Mouse (Mus musculus) v-Abl transformed pro-B cells (cell line): Measurements from ENCODE around the gene Rgs5.

Experiments used
- in situ Hi-C, 2 experiments: fragments of 400-800 bp; cut with MboI; formaldehyde crosslinking; loops; one replicate each; pipeline ENCODE4 v1.15.1; 2025; ENCODE audit not compliant: unreplicated experiment in 2 of 2

Gene Rgs5

DNA sequence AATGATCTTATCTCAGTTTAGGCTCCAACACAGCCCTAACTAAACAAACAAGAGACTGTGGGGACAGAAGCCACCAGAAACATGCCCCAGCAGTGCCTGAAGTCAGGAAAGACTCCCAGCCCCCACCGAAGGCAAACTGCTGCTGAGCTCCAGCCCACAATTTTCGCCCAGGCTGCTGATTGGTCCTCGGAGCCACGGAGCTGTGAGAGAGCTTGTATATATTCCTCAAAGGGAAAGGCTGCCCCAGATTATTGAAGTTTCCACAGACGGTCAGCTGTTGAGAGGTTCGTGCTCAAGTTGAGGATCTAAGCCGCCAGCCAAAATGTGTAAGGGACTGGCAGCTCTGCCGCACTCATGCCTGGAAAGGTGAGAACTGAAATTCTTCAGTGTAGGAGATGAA, at the start of gene Rgs5:
Gene Rgs5, plus strand, starts transcription at position 246 of the 400 bp plus-strand sequence.
- in situ Hi-C loops = no loop called here

GRCm38 (mm10) chr1:169606164-169606563, 49.1 kb upstream of the Rgs5 start:
- in situ Hi-C loops = no loop called here

GRCm38 (mm10) chr1:169629738-169630137, 25.6 kb upstream of the Rgs5 start:
- in situ Hi-C loops = no loop called here

DNA sequence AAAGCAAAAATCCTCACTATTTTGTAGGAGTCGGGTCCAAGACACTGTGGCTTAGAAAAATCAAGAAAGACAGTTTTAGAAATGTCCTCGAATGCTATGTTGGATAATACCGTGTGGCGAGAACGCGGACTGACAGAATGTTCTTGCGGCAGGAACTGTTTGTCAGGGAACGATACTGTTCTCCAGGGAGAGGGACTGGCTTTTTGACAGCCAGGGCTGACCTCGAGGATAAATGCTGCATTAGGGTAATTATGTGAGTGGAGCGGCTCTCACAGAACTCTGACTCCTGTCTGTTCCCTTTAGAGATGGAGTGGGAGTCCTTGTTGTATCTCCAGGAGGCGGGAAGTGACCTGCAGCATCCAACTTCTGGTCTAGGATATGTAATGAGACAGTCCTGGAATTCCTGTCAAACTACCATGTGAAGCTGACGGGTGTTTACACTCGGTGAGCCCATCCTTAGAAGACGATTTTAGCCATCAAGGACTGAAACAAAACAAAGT, 18.0 kb upstream of the Rgs5 start:
- in situ Hi-C loops = no loop called here

DNA sequence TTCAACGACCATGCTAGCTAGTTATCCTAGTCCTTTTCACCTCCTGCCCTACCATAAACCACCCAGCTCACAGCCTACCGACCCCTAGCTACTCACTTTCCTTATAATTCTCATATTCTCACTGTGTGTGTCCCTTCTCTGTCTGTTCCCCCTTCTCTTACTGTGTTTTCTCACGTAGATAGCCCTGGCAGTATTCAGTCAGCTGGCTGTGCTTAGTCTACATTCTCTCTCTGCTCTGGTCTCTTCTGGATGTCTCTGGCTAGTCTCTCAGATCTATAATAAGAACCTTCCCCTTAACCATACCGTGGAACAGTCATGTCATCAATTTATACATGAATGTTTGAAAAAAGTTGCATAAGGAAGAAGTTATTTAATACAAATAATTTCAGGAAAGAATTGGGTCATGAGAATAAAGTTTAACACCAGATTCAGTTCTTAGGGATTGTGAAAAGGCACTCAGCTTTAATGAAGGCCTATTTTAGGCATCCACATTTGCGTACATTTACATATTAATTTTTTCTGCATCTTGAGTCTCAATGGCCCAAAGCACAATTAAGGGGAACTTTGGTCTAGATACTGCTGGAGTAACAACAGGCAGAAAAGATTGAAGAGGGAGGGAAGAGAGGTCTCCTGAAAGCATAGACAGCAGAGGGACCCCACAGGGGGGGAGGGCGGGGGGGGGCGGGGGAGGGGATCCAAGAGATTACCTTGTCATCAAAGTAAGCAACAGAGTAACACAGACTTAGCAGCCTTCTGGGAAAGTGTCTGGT, 10.2 kb upstream of the Rgs5 start:
- in situ Hi-C loops = no loop called here

DNA sequence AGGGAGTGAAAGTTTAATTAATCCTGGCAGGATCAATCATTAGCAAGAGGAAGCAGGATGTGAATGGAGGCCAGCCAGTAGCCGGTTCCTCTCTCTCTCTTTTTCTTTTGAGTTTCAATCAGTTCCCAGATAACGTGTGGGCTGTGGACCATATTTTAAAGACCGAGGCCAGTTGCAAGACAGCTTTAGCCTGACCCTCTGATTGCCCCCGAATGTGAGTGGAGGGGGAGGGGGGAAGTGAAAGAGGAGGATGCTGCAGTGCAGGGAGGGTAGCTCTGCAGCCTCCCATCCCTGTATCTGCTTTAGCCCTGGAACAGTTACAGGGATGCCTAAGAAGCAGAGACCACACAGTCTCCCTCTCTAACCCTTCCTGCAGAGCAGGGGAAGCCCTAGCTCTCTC, 4.2 kb downstream of the Rgs5 start:
- in situ Hi-C loops = no loop called here

GRCm38 (mm10) chr1:169667328-169667727, 12.0 kb downstream of the Rgs5 start:
- in situ Hi-C loops = no loop called here

DNA sequence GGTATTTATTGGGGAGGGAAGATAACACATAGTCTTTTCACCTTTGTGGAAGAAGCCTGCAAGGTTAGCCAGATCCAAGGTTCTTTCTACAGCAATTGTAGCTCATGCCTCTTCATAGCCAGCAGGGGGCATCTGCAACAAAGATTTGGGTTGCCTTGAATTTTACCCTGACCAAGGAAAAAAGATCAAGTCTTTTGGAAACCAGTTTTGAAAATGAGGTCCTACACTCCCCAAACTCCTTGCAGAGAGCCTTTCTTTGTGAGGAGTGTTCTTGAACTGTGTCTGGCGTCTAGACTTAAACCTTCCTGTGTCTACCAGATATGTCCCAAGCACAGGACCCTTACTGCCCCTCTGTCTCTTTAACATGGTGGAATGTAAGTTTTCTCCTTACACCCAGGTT, 15.4 kb downstream of the Rgs5 start:
- in situ Hi-C loops = no loop called here

DNA sequence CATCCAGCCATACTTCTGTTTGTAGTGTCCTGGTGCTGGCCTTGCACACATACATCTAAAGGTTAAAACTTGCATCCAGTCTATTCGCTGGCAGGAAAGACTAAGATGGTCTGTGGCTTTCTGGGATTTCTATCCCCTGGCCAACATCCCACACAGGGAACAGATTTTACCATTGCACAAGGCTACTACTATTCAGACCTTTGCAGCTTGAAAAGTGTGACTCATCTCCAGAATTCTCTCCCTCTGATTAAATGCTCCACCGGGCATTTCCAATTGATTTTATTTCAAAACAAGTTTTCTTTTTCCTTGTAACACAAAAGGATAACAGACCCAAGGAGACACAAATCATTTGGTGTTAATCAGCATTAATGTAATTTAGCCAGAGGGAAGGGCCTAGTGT, 16.5 kb downstream of the Rgs5 start:
- in situ Hi-C loops = no loop called here

DNA sequence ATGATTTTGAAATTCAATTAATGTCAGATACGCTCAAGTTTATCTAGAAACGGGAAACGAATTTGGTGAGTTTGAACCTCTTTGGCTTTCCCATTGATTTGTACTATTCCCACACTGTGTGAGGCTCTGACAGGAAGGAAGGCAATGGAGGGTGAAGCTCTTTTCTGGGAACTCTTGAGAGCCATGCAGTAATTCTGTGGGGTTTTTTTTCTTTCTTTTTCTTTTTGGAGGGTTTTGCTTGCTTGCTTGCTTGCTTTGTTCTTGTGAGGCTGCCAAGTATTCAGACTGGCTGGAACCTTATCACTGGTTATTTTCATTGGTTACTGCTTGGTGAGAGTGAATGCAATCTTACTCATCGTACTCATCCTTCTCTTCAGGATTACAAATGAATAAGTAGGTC, 17.0 kb downstream of the Rgs5 start:
- in situ Hi-C loops = no loop called here

- in situ Hi-C loops = no loop called here
Observed at GRCm38 (mm10) chr1:169674116-169674515, 18.8 kb downstream of the Rgs5 start.

DNA sequence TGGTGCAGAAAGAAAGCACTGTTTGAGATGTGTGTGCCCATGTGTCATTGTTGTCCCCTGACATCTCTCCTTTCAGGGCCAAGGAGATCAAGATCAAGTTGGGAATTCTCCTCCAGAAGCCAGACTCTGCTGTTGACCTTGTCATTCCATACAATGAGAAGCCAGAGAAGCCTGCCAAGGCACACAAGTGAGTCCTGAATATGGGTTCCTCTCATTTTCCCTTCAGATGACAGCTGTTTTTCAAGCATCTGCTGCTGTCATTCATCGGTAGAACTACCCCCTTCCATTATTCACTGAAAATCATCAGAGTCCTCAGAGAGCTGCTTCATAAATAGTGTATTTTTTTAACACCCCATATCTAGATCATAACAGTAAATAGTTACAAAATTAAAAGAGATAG, 21.4 kb downstream of the Rgs5 start:
- in situ Hi-C loops = no loop called here

DNA sequence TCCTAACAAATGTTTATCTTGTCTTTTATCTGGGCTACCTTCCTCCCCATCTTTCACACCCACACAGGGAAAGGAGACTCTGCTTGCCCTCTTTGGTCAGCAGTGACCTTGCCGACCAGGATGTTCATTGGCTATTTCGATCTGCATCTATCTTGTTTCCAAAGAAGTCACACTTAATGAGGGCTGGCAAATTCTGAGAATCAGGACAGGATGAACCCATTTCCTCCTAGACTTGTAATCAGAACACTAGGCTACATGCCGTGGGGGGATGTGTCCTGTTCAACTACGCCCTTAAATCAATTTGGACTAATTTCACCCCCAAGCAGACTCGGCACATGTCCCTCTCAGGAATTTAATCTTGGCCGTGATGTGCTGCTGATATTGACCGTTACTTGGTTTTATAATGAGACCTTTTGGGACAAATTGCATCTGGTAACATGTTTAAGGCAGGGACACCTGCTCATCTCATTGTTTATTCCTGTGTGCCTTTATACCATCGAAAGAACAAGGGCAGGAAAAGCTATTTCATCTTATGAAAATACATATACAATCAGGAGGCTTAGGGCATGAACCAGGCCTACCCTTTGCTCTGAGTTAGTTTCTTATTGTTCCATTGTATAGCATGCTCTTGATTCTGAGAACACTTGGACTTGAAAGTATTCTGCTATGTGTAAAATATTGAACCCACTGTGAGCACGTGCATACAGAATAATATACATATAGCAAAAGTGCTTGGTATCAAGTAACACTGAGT, 25.3 kb downstream of the Rgs5 start:
- in situ Hi-C loops = no loop called here

GRCm38 (mm10) chr1:169682775-169683497, 27.6 kb downstream of the Rgs5 start:
- in situ Hi-C loops = no loop called here

DNA sequence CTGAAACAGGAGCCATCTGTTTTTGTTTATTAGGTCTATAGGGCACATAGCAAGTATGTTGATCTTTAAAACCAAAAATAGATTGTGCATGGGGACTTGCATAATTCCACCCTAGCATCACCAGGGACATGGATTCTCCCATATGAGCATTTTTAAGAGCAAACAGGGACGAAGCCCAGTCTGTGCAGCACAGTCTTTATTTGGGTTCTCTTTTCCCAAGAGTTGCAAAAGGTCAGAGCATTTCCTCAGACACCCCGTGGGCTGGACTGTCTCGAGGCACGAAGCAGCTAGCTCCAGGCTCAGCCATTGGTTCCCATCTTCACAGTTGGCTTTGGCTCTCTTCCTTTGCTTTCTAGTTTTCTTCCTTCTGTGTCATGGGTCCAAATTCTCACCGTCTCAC, 30.0 kb downstream of the Rgs5 start:
- in situ Hi-C loops = no loop called here

DNA sequence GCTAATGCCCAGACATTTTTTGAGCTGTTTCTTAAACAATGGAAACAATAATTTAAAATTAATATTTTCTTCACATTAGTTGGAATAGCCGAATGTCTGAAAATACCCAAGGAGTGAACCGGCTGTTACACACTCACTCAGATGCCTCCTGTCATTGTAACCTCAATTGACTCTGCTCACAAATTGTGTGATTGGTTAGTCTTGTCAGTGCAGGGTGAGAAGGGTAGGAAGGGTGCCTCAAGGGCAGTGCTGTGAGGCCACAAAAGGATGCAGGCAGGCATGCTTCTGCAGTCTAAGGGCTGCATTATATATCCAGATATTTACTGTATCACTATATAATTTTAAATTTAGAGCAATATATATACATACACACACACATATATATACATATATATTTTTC, 37.7 kb downstream of the Rgs5 start:
- in situ Hi-C loops = no loop called here

DNA sequence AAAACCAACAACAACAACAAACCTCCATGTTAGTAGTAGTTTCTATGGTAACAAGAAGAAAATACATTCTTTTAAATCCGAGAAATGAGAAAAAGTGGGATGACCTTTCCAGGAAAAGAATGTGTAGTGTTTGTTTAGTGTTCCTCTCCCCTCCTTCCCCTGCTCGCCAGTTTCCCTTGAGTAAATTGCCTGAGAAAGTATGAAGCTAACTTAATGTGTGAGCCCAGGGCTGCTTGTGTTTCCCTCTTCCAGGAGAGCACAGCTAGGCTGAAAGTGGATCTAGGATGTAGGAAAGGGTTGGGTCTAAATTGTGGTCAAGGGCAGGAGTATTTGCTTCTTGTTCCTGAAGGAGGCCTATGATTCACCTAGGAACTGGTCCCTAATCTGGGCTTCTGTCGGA, 38.2 kb downstream of the Rgs5 start:
- in situ Hi-C loops = no loop called here

GRCm38 (mm10) chr1:169695356-169695755, 40.1 kb downstream of the Rgs5 start:
- in situ Hi-C loops = no loop called here

DNA sequence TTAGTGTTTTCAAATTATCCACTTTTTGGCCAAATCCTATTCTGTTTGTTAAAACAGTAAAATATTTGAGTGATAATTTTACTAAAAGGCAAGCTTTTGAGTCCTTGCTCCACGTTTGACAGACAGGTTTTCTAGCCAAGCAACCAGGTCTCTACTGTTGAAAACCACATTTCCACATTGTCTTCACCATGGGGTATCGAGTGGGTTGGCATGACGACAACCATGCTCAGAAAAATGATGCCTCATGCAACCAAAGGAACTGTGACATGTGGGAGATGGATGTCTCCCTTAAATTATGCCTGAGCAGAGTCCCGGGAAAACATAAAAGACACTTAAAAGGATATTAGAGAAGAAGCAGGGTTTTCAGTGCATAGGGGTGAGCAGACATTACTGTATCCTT, 41.9 kb downstream of the Rgs5 start:
- in situ Hi-C loops = no loop called here

DNA sequence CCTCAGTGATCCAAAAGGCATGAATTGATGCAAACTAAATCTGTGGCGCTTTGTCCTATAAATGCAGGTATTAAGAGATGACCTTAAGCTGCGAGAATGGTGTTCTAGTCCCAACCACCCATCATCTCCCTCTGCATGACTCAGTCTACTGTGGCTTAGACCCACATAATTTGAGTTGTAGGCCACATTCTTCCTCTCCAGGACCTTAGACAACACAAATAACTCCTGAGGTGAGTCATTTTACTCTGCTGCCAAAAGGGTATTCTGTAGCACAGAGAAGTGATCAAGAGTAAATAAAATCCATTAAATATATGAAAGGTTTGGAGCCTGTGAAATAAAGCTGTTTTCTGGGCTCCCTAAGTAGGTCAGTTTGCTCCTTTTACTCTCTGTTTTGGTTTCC, 43.9 kb downstream of the Rgs5 start:
- in situ Hi-C loops = no loop called here

DNA sequence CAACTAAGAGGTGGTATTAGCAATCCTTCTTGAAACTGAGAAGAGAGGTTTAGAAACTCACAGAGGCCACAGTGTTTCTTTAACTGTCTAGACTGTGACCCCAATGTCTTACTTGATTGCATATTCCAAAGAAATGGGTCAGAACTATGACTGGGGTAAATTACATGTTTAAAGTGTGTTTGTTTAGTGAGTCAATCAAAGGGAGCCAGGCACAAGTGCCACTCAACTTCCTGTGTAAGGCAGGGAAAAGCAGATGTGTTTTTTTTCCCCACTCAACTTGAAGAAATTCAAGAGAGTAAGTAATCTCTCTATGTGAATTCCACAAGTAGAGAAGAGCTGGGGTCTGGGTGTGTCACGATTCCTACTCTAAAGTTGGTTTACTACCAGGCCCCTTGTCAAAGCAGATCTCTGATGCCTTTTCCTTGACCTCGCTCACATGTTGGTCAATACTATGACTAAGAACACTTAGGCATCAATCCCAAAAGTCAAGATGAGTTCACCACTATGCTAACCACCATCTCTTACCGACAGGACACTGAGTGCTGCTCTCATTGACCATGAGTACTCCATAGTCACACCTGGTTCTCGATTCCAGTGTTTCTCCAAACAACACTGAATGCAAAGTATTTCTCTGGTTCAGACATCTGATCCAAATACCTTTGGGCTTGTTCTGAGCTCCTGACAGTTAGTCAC, 49.2 kb downstream of the Rgs5 start:
- in situ Hi-C loops = no loop called here
